ENCODE assay signal across 9 mouse cellular contexts in the genomic region with DNA sequence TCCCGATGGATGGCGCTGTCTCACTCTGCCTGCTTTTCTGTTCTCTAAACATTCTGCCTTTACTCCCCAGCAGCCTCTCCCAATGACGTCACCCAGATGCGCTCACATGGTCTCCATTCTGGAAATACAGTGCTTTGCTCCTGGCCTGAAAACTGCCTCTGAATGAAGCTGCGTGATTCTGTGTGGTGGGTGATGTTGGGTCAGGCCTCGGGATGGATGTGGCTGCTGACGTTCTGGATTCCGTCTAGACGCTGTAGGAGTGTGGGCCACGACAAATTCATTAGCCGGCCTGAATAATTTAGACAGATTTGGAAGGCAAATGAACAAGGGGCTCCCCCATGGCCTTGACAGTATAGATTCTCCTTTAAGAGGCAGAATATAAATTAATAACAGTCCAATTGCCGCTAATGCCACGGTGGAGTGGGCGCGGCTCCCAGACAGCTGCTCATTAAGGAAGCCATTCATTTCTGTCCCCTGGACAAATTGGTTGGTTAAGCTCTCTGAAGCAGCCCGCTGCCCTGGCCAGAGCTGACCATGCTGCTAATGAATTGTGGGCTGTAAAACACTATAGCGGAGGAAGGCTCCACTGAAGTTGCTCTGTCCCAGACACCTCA.
DNase-seq lines count a peak whose midpoint lies in the region; ATAC-seq and TF ChIP-seq lines count a peak whose summit lies in the region.
"Had no signal": no experiment of that assay in that cellular context is flagged by ENCODE, and none has a peak within 500 bp of the region (broad histone marks: within the 10 kb centered on the region; RNA-seq: fewer than 3 reads in every experiment).

No protein-coding gene starts in this region.

- peak; percentile 15; the same call in 1 of the 2 replicates for TF ChIP-seq CTCF in brain, embryonic 14.5 days (IDR thresholded peaks at IDR 0.05; ENCODE audit: borderline replicate concordance, extremely low read depth, insufficient read depth, insufficient read length)

- H3K27me3 ChIP-seq in forebrain, embryonic 13.5 days: no peaks in the 10 kb centered on the region
- H3K27me3 ChIP-seq in midbrain, embryonic 14.5 days (ENCODE audit: control insufficient read depth, insufficient read depth, low read length): peaks cover 3% of the 10 kb centered on the region; the same call in 1 of the 2 replicates
- peaks cover 57% of the 10 kb centered on the region for H3K27me3 ChIP-seq in heart, embryonic 12.5 days (replicated peaks)

- no peaks in the 10 kb centered on the region for H3K36me3 ChIP-seq in forebrain, embryonic 13.5 days (ENCODE audit: poor library complexity, severe bottlenecking)
- H3K36me3 ChIP-seq in midbrain, embryonic 14.5 days (ENCODE audit: control insufficient read depth, insufficient read depth, low read length): no peaks in the 10 kb centered on the region
- no peaks in the 10 kb centered on the region for H3K36me3 ChIP-seq in heart, embryonic 12.5 days

- ATAC-seq in forebrain, embryonic 13.5 days: peak; percentile 93
- peak; percentile 69 for ATAC-seq in midbrain, embryonic 14.5 days (ENCODE audit: low FRiP score, low TSS enrichment)
- no peak for ATAC-seq in heart, embryonic 12.5 days (ENCODE audit: insufficient number of reproducible peaks, low FRiP score)

- H3K4me2 ChIP-seq in forebrain, embryonic 13.5 days: peak overlapping the region; percentile 45
- H3K4me2 ChIP-seq in midbrain, embryonic 14.5 days (ENCODE audit: low read length): peak overlapping the region; percentile 33
- H3K4me2 ChIP-seq in heart, embryonic 12.5 days: no peak overlapping the region

- peak overlapping the region; percentile 84 for H3K27ac ChIP-seq in forebrain, embryonic 13.5 days
- peak overlapping the region; percentile 55; the same call in 1 of the 2 replicates for H3K27ac ChIP-seq in midbrain, embryonic 14.5 days (replicated peaks; ENCODE audit: low read depth, low read length)
- no peak overlapping the region for H3K27ac ChIP-seq in heart, embryonic 12.5 days (ENCODE audit: poor library complexity, severe bottlenecking)

- peak overlapping the region; percentile 2; the same call in 1 of the 2 replicates for H3K4me3 ChIP-seq in forebrain, embryonic 13.5 days
- H3K4me3 ChIP-seq in midbrain, embryonic 14.5 days (replicated peaks; ENCODE audit: low read depth, low read length): no peak overlapping the region
- H3K4me3 ChIP-seq in heart, embryonic 12.5 days: no peak overlapping the region

- H3K4me1 ChIP-seq in forebrain, embryonic 13.5 days: peaks cover 55% of the 10 kb centered on the region
- peaks cover 15% of the 10 kb centered on the region for H3K4me1 ChIP-seq in midbrain, embryonic 14.5 days (ENCODE audit: control insufficient read depth, insufficient read depth, low read length)
- H3K4me1 ChIP-seq in heart, embryonic 12.5 days (replicated peaks): no peaks in the 10 kb centered on the region

- peak; percentile 94 for DNase-seq in brain, embryonic 14.5 days (ENCODE audit: low read depth)
- peak; percentile 35 to 43 for DNase-seq in layer of hippocampus, postnatal 10 days (ENCODE audit: low spot score in 2 of 2)
- DNase-seq in midbrain, embryonic 14.5 days: peak; percentile 65
- DNase-seq in lung, postnatal 10 days: no peak
- no peak for DNase-seq in urinary bladder, adult 2 months (ENCODE audit: low spot score)
- DNase-seq in urinary bladder, postnatal 4 days (ENCODE audit: low spot score in 2 of 2): no peak
- DNase-seq: spleen, adult 18-20 months had no signal

- 4% methylated on average over 17 of the region's 17 CpGs for WGBS in forebrain, embryonic 13.5 days
- 26% methylated on average over 17 of the region's 17 CpGs for whole genome bisulfite sequencing in midbrain, embryonic 14.5 days
- WGBS in heart, embryonic 12.5 days: 71% methylated on average over 17 of the region's 17 CpGs

- 0 out of 2 replicates have a peak overlapping the region, but pooled peaks have one; percentile 14 for H3K9ac ChIP-seq in forebrain, embryonic 13.5 days
- H3K9ac ChIP-seq in midbrain, embryonic 14.5 days (replicated peaks; ENCODE audit: low read length): 0 out of 2 replicates have a peak overlapping the region, but pooled peaks have one; percentile 29
- no peak overlapping the region for H3K9ac ChIP-seq in heart, embryonic 12.5 days

- no peak for TF ChIP-seq POLR2A in brain, embryonic 14.5 days (IDR thresholded peaks at IDR 0.05; ENCODE audit: borderline replicate concordance, extremely low read depth, insufficient read depth, insufficient read length, poor library complexity, severe bottlenecking)

- no peaks in the 10 kb centered on the region for H3K9me3 ChIP-seq in forebrain, embryonic 13.5 days (replicated peaks)
- no peaks in the 10 kb centered on the region for H3K9me3 ChIP-seq in midbrain, embryonic 14.5 days (ENCODE audit: control insufficient read depth, low read length)
- H3K9me3 ChIP-seq in heart, embryonic 12.5 days (replicated peaks): no peaks in the 10 kb centered on the region

Comparison
In these comparisons a context has a peak if more than half of its experiments do, and no peak if none do; other contexts are left out.
1. DNase-seq: peak in brain, embryonic 14.5 days (single experiment), layer of hippocampus, postnatal 10 days (2 of 2) and midbrain, embryonic 14.5 days (single experiment); none in lung, postnatal 10 days (single experiment), urinary bladder, adult 2 months (single experiment) and urinary bladder, postnatal 4 days (0 of 2).